Mouse (Mus musculus) intestine, postnatal 0 days (tissue): ENCODE data around the gene Tbc1d17. TPM values are rescaled to one million over a fixed set of nuclear protein-coding genes. Genes with fewer than 3 reads are reported as not detected.

Source experiments
- ATAC-seq: fragments of 200-750 bp; cut with Nextera tagmentation; 2 replicates; pipeline ENCODE4 v1.8.0; 2017; ENCODE audit warnings: mild to moderate bottlenecking, moderate TSS enrichment, moderate library complexity
- H3K27ac ChIP-seq: fragments of 300-500 bp; sonication (generic); 2 replicates; pipeline ENCODE4 v1.5.1; 2014; ENCODE audit warnings: mild to moderate bottlenecking, low read depth, low read length, moderate library complexity
- H3K27me3 ChIP-seq: fragments of 300-500 bp; sonication (generic); replicated peaks from 2 replicates; pipeline ENCODE4 v1.6.1; 2014; ENCODE audit warnings: low read length, mixed read lengths; ENCODE audit not compliant: control insufficient read depth, insufficient read depth
- H3K36me3 ChIP-seq: fragments of 300-500 bp; sonication (generic); 2 replicates; pipeline ENCODE4 v1.6.1; 2014; ENCODE audit warnings: mild to moderate bottlenecking, moderate library complexity; ENCODE audit not compliant: control insufficient read depth, insufficient read depth
- H3K4me1 ChIP-seq: fragments of 300-500 bp; sonication (generic); replicated peaks from 2 replicates; pipeline ENCODE4 v1.6.1; 2014; ENCODE audit warnings: antibody characterized with exemption, low read length, mixed read lengths; ENCODE audit not compliant: control insufficient read depth, insufficient read depth
- H3K4me2 ChIP-seq: fragments of 300-500 bp; sonication (generic); replicated peaks from 2 replicates; pipeline ENCODE4 v1.6.1; 2014; ENCODE audit warnings: low read depth, mild to moderate bottlenecking, moderate library complexity
- H3K4me3 ChIP-seq: fragments of 300-500 bp; sonication (generic); 2 replicates; pipeline ENCODE4 v1.5.1; 2014; ENCODE audit warnings: low read depth, low read length
- H3K9ac ChIP-seq: fragments of 300-500 bp; sonication (generic); 2 replicates; pipeline ENCODE4 v1.6.1; 2014; ENCODE audit warnings: mild to moderate bottlenecking, low read depth, low read length
- H3K9me3 ChIP-seq: fragments of 300-500 bp; sonication (generic); 2 replicates; pipeline ENCODE4 v1.6.1; 2016; ENCODE audit warnings: mixed run types; ENCODE audit not compliant: control insufficient read depth
- CTCF ChIP-seq: sonication (generic); IDR thresholded peaks from 2 replicates; pipeline ENCODE4 v1.5.1; 2016; ENCODE audit warnings: low read depth, mild to moderate bottlenecking, control low read depth, antibody characterized with exemption, moderate library complexity
- WGBS: fragments of 180-500 bp; shearing (Covaris S2); extraction: QIAGEN DNeasy Blood & Tissue Kit; methylation state at CpG from one replicate; pipeline ENCODE4 v1.1.7; 2014; 5-methylcytosine and 5-hydroxymethylcytosine counted together
- polyA plus RNA-seq: library from polyadenylated mRNA; unstranded; fragments of >200 nt; fragmentation: Nextera tagmentation; extraction: Ambion mirVana; gene quantifications from 2 replicates; pipeline ENCODE4 v1.2.1, GENCODE M21; 2015

Tbc1d17 gene
- polyA plus RNA-seq, 1 experiment from 2014 or later: 47.4 TPM

- 91% methylated on average over 1 of the region's 1 CpGs for WGBS
- no peak for TF ChIP-seq CTCF
- ATAC-seq: no peak
Observed at GRCm38 (mm10) chr7:44871181-44871580, 22.3 kb upstream of the Tbc1d17 start.

GRCm38 (mm10) chr7:44870614-44871013 is 21.7 kb upstream of the Tbc1d17 start:
- WGBS: 82% methylated on average over 6 of the region's 6 CpGs
- Histone ChIP-seq H3K9me3 (no peaks in the 10 kb centered on the region), H3K4me2 (peak overlapping the region; percentile 79; the same call in 1 of the 2 replicates), H3K9ac (no peak overlapping the region), H3K27ac (peak overlapping the region; percentile 98; the same call in 1 of the 2 replicates), H3K27me3 (no peaks in the 10 kb centered on the region), H3K4me3 (no peak overlapping the region), H3K36me3 (0 out of 2 replicates have a peak, but pooled peaks cover 3% of the 10 kb centered on the region), H3K4me1 (peaks cover 23% of the 10 kb centered on the region)
- no peak for ATAC-seq
- TF ChIP-seq CTCF: no peak

More at GRCm38 (mm10) chr7:44871181-44871580, 22.3 kb upstream of the Tbc1d17 start:
- no peak overlapping the region for H3K4me3 ChIP-seq
- H3K9me3 ChIP-seq: no peaks in the 10 kb centered on the region
- H3K4me1 ChIP-seq: peaks cover 18% of the 10 kb centered on the region
- H3K36me3 ChIP-seq: 0 out of 2 replicates have a peak, but pooled peaks cover under 1% of the 10 kb centered on the region
- no peak overlapping the region for H3K4me2 ChIP-seq
- no peak overlapping the region for H3K9ac ChIP-seq
- no peak overlapping the region for H3K27ac ChIP-seq
- no peaks in the 10 kb centered on the region for H3K27me3 ChIP-seq

- peak; percentile 89 for ATAC-seq
- no peaks in the 10 kb centered on the region for H3K27me3 ChIP-seq
- WGBS: 3% methylated on average over 29 of the region's 29 CpGs
Observed at GRCm38 (mm10) chr7:44869697-44870528, 21.0 kb upstream of the Tbc1d17 start, which contains the start of gene Ptov1. Ptov1 (minus strand) TSS chr7:44869788.

GRCm38 (mm10) chr7:44868919-44869696 is 20.2 kb upstream of the Tbc1d17 start:
- Histone ChIP-seq H3K4me2 (peak overlapping the region; percentile 79), H3K27ac (peak overlapping the region; percentile 98), H3K4me1 (peaks cover 27% of the 10 kb centered on the region), H3K36me3 (peaks cover 12% of the 10 kb centered on the region), H3K4me3 (peak overlapping the region; percentile 86), H3K9me3 (no peaks in the 10 kb centered on the region), H3K9ac (peak overlapping the region; percentile 95), H3K27me3 (no peaks in the 10 kb centered on the region)
- no peak for TF ChIP-seq CTCF
- peak; percentile 34 for ATAC-seq
- WGBS: under 1% methylated on average over 88 of the region's 108 CpGs

More at GRCm38 (mm10) chr7:44869697-44870528, 21.0 kb upstream of the Tbc1d17 start, which contains the start of gene Ptov1:
- H3K9ac ChIP-seq: peak within 1 kb of the TSS; percentile 95
- no peaks in the 10 kb centered on the region for H3K9me3 ChIP-seq
- peak; percentile 20; the same call in 1 of the 2 replicates for TF ChIP-seq CTCF
- H3K4me1 ChIP-seq: peaks cover 27% of the 10 kb centered on the region
- peak within 1 kb of the TSS; percentile 98 for H3K27ac ChIP-seq
- peak within 1 kb of the TSS; percentile 79 for H3K4me2 ChIP-seq
- H3K36me3 ChIP-seq: peaks cover 4% of the 10 kb centered on the region
- peak within 1 kb of the TSS; percentile 86 for H3K4me3 ChIP-seq

GRCm38 (mm10) chr7:44868465-44868864 is 19.6 kb upstream of the Tbc1d17 start:
- no peaks in the 10 kb centered on the region for H3K9me3 ChIP-seq
- H3K27ac ChIP-seq: peak overlapping the region; percentile 98
- peaks cover 18% of the 10 kb centered on the region for H3K36me3 ChIP-seq
- peaks cover 27% of the 10 kb centered on the region for H3K4me1 ChIP-seq
- H3K4me3 ChIP-seq: peak overlapping the region; percentile 86
- peak overlapping the region; percentile 79 for H3K4me2 ChIP-seq
- no peaks in the 10 kb centered on the region for H3K27me3 ChIP-seq
- 6% methylated on average over 16 of the region's 16 CpGs for WGBS
- peak overlapping the region; percentile 95; the same call in 1 of the 2 replicates for H3K9ac ChIP-seq
- no peak for TF ChIP-seq CTCF
- ATAC-seq: no peak

- WGBS: 41% methylated on average over 9 of the region's 9 CpGs
- H3K36me3 ChIP-seq: peaks cover 25% of the 10 kb centered on the region
- no peak overlapping the region for H3K27ac ChIP-seq
- no peak overlapping the region for H3K9ac ChIP-seq
- no peaks in the 10 kb centered on the region for H3K9me3 ChIP-seq
- H3K4me1 ChIP-seq: peaks cover 27% of the 10 kb centered on the region
- no peaks in the 10 kb centered on the region for H3K27me3 ChIP-seq
- no peak for TF ChIP-seq CTCF
- H3K4me3 ChIP-seq: peak overlapping the region; percentile 86
- no peak for ATAC-seq
- peak overlapping the region; percentile 79 for H3K4me2 ChIP-seq
Observed at GRCm38 (mm10) chr7:44867802-44868201, 18.9 kb upstream of the Tbc1d17 start.
